Mouse (Mus musculus): ENCODE results near the gene Rad54l2. TPM values are rescaled to one million over a fixed set of nuclear protein-coding genes. Genes with fewer than 3 reads are reported as not detected.

Rad54l2 gene
- polyA plus RNA-seq, 1 experiment from 2014 or later = 12.6 TPM

DNA sequence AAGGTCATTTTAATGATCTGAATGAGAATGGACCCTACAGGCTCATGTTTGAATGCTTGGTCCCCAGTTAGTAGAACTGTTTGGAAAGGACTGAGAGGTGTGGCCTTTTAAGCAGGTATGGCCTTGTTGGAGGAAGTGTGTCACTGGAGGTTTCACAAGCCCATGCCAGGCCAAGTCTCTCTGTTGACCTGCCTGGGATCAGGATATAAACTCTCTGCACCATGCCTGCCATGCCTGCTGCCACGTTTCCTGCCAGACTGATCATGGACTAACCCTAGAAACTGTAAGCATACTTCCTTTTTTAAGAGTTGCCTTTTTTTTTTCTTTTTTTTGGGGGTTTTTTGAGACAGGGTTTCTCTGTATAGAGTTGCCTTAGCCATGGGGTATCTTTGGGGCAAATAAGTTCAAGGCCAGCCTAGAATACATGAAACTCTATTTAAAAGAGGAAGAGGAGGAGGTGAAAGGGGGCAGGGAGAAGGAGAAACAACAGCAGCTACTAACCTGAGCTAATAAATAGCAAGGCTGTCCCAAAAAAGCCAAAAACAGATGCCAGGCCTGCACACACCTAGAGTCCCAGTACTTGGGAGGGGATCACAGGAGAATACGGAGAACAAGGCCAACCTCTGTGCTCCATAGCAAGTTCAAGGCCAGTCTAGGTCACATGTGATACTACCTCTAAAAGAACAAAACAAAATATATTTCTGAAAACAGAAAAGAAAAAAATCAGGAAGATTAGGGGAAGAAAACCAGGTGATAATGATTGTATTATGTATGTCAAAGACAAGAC is 50.6 kb downstream of the Rad54l2 start:
- 89% methylated on average over 2 of the region's 2 CpGs for WGBS
- Histone ChIP-seq H3K4me3 (no peak overlapping the region), H3K4me1 (no peaks in the 10 kb centered on the region), H3K27ac (no peak overlapping the region), H3K9me3 (replicated peaks) (no peaks in the 10 kb centered on the region), H3K36me3 (peaks cover 23% of the 10 kb centered on the region), H3K27me3 (ENCODE audit: low read depth, poor library complexity, severe bottlenecking) (no peaks in the 10 kb centered on the region)
- DNase-seq (ENCODE audit: low spot score) = no peak

DNA sequence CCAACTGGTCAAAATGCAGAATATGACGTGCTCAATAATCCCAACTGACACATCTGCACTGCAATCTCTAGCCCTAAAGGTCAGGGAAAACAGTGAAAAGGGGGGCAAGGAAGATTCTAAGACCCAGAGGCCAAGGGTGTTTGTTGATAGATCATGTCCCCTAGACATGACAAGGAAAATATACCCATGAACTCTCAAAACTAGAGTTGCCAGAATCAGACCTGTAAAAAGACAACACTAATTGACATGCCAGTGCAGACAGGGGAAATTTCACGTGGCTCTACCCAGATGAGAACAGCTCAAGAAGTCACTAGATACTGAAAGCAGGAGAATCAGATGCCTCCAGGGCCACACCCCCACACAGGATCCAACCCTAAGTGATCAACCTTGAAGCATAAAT is 55.3 kb downstream of the Rad54l2 start:
- H3K27me3 ChIP-seq (ENCODE audit: low read depth, poor library complexity, severe bottlenecking) = no peaks in the 10 kb centered on the region
- no peak for DNase-seq (ENCODE audit: low spot score)
- no peaks in the 10 kb centered on the region for H3K4me1 ChIP-seq
- H3K36me3 ChIP-seq = peaks cover 6% of the 10 kb centered on the region
- H3K4me3 ChIP-seq = no peak overlapping the region
- H3K27ac ChIP-seq = no peak overlapping the region
- no peaks in the 10 kb centered on the region for H3K9me3 ChIP-seq (replicated peaks)
- WGBS = 90% methylated on average over 2 of the region's 2 CpGs

DNA sequence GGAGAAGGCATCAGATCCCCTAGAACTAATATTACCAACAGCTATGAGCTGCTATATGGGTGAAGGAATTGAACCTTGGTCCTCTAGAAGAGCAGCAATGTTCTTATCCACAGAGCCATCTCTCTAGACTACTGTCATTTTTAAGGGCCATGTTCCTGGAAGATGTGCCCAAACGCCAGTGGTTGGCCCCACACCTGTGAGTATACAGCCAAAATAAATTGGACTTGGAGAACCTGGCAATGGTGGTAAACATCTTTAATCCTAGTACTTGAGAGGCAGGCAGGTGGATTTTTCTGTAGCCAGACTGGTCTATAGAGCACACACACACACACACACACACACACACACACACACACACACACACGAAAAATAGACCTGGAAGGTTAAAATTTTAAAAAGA is 59.6 kb downstream of the Rad54l2 start:
- H3K4me1 ChIP-seq = no peaks in the 10 kb centered on the region
- no peaks in the 10 kb centered on the region for H3K9me3 ChIP-seq (replicated peaks)
- H3K4me3 ChIP-seq = no peak overlapping the region
- H3K36me3 ChIP-seq = no peaks in the 10 kb centered on the region
- H3K27me3 ChIP-seq (ENCODE audit: low read depth, poor library complexity, severe bottlenecking) = no peaks in the 10 kb centered on the region
- DNase-seq (ENCODE audit: low spot score) = no peak
- 88% methylated on average over 2 of the region's 2 CpGs for WGBS
- no peak overlapping the region for H3K27ac ChIP-seq

DNA sequence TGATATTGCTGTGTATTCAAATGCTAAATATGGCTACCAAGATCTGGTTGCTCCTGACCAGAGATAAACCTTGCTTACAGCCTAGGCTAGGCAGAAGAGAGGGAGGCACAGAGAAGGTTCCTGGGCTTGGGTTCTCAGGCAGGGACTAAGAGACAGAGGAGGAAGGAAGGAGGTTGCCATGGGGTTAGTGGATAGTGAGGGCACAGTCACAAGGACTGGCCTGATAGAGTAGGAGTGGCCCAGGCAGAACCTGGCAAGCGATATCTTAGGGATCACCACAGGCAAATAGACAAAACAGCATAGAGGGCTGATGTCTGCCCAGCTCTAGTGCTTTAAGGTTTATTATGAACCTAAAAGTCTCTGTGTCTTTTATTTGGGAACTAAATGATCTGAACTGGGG is 62.1 kb downstream of the Rad54l2 start:
- H3K4me1 ChIP-seq = no peaks in the 10 kb centered on the region
- no peak for DNase-seq (ENCODE audit: low spot score)
- no peaks in the 10 kb centered on the region for H3K27me3 ChIP-seq (ENCODE audit: low read depth, poor library complexity, severe bottlenecking)
- 100% methylated on average over 1 of the region's 1 CpGs for WGBS
- no peaks in the 10 kb centered on the region for H3K9me3 ChIP-seq (replicated peaks)
- H3K36me3 ChIP-seq = peaks cover 11% of the 10 kb centered on the region; the same call in 1 of the 2 replicates
- no peak overlapping the region for H3K4me3 ChIP-seq
- no peak overlapping the region for H3K27ac ChIP-seq

DNA sequence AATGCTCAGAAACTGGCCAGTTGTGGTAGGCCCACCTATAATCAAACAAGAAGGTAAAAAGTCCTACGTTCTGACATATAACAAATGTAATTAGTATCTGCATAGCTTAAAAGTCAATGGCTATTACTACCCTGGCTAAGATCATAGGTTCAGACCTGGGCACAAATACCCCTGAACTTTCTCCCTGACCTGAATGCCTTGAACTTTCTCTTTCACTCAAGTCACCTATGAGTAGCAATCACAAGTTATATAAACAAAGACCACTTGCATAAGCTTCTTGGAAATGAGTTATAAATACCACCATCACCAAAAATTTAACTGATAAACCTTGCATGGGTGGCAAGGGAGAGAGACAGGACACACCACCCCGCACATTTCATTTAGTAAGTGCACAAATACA is 63.6 kb downstream of the Rad54l2 start:
- 97% methylated on average over 2 of the region's 2 CpGs for WGBS
- no peak overlapping the region for H3K27ac ChIP-seq
- H3K4me1 ChIP-seq = no peaks in the 10 kb centered on the region
- peaks cover 22% of the 10 kb centered on the region for H3K36me3 ChIP-seq
- no peak overlapping the region for H3K4me3 ChIP-seq
- no peaks in the 10 kb centered on the region for H3K9me3 ChIP-seq (replicated peaks)
- no peaks in the 10 kb centered on the region for H3K27me3 ChIP-seq (ENCODE audit: low read depth, poor library complexity, severe bottlenecking)
- no peak for DNase-seq (ENCODE audit: low spot score)

DNA sequence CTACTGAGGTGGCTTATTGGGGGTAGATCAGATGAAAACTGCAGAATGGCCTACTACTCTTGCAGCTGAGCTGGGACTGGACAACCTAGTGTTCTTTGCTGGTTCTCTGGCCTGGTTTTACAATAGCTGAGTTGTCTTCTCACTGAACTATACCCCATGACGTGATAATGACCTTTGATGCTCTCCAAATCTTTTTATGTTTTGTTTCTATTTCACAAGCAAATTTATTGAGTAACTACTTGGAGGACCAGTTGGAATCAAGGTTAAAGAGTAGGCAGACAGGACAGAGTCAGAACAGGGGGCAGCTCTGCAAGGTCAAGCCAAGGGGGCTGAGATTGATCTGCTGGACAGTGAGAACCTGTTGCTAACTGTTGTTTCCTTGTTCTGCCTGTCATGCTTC is 64.1 kb downstream of the Rad54l2 start:
- no peaks in the 10 kb centered on the region for H3K4me1 ChIP-seq
- H3K27ac ChIP-seq = no peak overlapping the region
- DNase-seq (ENCODE audit: low spot score) = no peak
- peaks cover 28% of the 10 kb centered on the region for H3K36me3 ChIP-seq
- no peaks in the 10 kb centered on the region for H3K9me3 ChIP-seq (replicated peaks)
- H3K4me3 ChIP-seq = no peak overlapping the region
- no peaks in the 10 kb centered on the region for H3K27me3 ChIP-seq (ENCODE audit: low read depth, poor library complexity, severe bottlenecking)
- WGBS = 97% methylated on average over 1 of the region's 1 CpGs

DNA sequence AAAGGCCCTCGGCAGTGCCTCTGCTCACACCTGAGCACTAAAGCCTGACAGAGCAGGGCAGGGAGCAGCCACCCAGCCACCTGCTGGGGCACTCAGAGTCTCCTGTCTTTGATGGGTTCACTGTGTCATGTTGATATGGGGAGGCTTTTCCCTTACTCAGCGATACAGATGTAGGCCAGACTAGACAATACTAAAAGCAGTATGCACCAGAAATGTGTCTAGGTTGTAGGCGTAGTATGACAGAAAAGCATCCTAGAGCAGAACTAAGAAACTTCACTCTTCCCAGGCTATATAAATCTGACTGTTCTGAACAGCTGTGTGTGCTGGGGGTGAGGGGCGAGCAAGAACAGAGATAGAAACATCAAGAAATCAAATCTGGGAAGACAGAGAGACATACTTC is 72.3 kb downstream of the Rad54l2 start:
- H3K4me1 ChIP-seq = no peaks in the 10 kb centered on the region
- 96% methylated on average over 4 of the region's 4 CpGs for WGBS
- no peak overlapping the region for H3K4me3 ChIP-seq
- no peaks in the 10 kb centered on the region for H3K9me3 ChIP-seq (replicated peaks)
- H3K27me3 ChIP-seq (ENCODE audit: low read depth, poor library complexity, severe bottlenecking) = no peaks in the 10 kb centered on the region
- no peak for DNase-seq (ENCODE audit: low spot score)
- H3K27ac ChIP-seq = no peak overlapping the region
- H3K36me3 ChIP-seq = peaks cover 95% of the 10 kb centered on the region

DNA sequence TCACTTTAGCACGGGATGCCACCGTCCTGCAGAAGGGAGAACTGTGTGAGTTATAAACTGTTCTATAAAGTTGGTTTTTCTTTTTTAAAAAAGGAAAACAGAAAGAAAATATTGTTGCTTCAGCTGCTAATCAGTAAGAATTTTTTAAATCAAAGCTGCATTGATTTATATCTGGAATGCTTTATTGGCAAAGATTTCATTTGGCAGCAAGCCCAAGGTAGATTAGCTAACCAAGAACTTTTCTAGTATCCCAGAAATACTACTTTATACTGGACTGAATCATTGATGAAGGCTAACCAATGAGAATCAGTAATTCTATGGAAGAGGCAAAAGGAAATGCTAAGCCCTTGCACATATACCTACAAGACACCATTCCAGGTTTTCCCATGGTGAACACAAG is 72.8 kb downstream of the Rad54l2 start:
- no peak overlapping the region for H3K4me3 ChIP-seq
- H3K27me3 ChIP-seq (ENCODE audit: low read depth, poor library complexity, severe bottlenecking) = no peaks in the 10 kb centered on the region
- H3K27ac ChIP-seq = no peak overlapping the region
- H3K9me3 ChIP-seq (replicated peaks) = no peaks in the 10 kb centered on the region
- peaks cover 96% of the 10 kb centered on the region for H3K36me3 ChIP-seq
- WGBS = 98% methylated on average over 2 of the region's 2 CpGs
- H3K4me1 ChIP-seq = no peaks in the 10 kb centered on the region
- no peak for DNase-seq (ENCODE audit: low spot score)

DNA sequence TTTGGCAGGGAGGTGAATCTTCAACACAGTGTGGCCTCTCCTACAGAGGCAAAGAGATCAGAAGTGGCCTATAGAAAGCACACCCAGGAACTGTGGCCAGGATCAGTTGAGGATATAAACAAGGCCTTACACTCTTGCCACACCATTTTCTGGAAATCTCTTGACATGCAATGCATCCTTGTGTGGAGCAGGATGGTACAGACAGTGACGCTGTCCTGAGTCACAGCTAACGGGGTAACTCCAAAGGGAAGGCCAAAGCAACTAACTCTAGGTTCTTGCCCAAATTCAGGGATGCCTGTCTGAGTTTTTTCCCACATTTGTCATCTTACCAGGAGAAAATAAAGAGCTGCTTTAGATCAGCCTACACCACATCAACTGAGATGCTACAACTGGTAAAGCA is 76.5 kb downstream of the Rad54l2 start:
- Histone ChIP-seq H3K9me3 (replicated peaks) (no peaks in the 10 kb centered on the region), H3K27me3 (ENCODE audit: low read depth, poor library complexity, severe bottlenecking) (no peaks in the 10 kb centered on the region), H3K4me1 (no peaks in the 10 kb centered on the region), H3K36me3 (peaks cover 96% of the 10 kb centered on the region), H3K27ac (no peak overlapping the region), H3K4me3 (no peak overlapping the region)
- WGBS = 97% methylated on average over 2 of the region's 2 CpGs
- no peak for DNase-seq (ENCODE audit: low spot score)

DNA sequence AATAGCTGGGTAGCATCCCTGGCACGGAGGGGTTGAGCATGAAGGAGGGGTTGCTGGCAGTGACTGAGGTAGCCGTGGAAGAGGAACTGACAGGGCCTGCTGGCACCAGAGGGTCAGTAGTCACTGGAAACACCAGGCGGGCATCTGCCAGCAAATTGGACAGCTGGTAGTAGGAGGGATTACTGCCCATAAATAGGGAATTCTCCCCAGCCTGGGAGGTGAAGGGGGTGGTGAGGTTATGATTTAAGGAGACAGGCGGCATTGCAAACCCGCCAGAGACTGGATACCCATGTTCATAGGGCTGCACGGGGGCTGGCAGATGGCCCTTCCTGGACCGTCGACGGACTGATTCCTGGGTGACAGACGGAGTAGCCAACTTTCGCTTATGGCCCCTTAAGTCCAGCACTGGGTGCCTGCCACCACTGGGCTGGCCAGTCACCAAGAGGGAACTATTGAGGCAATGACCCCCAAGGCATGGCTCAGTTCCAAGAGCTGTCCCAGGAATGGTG is 96.0 kb downstream of the Rad54l2 start:
- Histone ChIP-seq H3K27me3 (ENCODE audit: low read depth, poor library complexity, severe bottlenecking) (no peaks in the 10 kb centered on the region), H3K4me3 (no peak overlapping the region), H3K36me3 (peaks cover 72% of the 10 kb centered on the region), H3K27ac (no peak overlapping the region), H3K9me3 (replicated peaks) (no peaks in the 10 kb centered on the region), H3K4me1 (no peaks in the 10 kb centered on the region; the same call in 1 of the 2 replicates)
- WGBS = 95% methylated on average over 11 of the region's 11 CpGs
- no peak for DNase-seq (ENCODE audit: low spot score)

DNA sequence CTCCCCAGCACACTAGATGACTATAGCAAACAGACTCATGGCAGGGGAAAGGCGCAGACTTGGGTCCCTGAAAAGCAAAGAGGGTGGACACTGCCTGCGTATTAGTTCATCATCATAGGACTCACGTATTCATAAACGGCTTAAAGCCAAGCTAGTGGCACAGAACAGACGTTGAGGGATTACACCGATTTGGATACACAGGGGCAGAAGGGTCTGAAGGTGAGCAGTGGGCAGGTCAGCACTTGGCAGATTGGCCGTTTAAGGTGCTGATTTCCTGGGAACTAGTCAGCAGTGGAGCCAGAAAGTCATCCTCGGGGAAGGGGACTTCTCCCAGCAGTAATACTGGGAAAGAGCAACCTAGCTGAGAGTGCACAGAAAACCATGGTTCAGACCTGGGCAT is 100.2 kb downstream of the Rad54l2 start:
- H3K27me3 ChIP-seq (ENCODE audit: low read depth, poor library complexity, severe bottlenecking) = no peaks in the 10 kb centered on the region
- H3K9me3 ChIP-seq (replicated peaks) = no peaks in the 10 kb centered on the region
- H3K4me1 ChIP-seq = peaks cover 34% of the 10 kb centered on the region
- H3K36me3 ChIP-seq = peaks cover 30% of the 10 kb centered on the region
- 86% methylated on average over 8 of the region's 8 CpGs for WGBS
- no peak overlapping the region for H3K27ac ChIP-seq
- DNase-seq (ENCODE audit: low spot score) = no peak
- H3K4me3 ChIP-seq = no peak overlapping the region

DNA sequence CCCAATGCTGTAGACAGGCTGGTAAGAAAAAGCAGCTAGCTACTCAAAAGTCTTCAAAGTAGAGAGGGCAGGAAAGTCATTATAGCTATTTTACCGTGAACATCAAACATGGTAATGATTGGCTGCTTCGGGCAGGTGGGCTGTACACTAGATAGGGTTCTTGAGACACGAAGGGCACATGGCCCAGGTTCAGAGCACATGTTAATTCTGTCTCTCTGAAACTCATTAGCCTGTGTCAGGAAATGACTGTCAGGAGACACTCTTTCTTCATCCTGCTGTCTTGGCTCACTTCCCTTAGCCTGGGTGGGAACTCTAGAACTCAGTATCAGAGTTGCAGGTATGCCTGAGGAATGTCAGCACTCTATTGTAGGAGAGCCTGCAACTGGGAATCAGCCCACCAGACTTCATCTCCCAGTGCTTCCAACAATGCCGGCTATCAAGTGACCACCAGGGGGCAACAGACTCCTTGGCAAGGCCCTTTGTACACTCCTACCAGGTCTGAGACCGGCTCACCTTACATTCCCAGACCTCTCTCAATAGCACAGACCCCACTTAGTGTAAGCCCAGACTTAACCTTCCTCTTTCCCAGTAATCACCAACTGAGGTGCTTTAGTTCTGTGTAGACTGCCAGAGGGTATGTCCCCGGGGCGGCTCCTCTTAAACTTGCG is 101.9 kb downstream of the Rad54l2 start:
- H3K9me3 ChIP-seq (replicated peaks) = no peaks in the 10 kb centered on the region
- H3K4me3 ChIP-seq = 0 out of 2 replicates have a peak overlapping the region, but pooled peaks have one; percentile 3
- 39% methylated on average over 8 of the region's 8 CpGs for WGBS
- peak overlapping the region; percentile 21; the same call in 1 of the 2 replicates for H3K27ac ChIP-seq
- no peaks in the 10 kb centered on the region for H3K27me3 ChIP-seq (ENCODE audit: low read depth, poor library complexity, severe bottlenecking)
- peaks cover 13% of the 10 kb centered on the region for H3K36me3 ChIP-seq
- peak; percentile 81 for DNase-seq (ENCODE audit: low spot score)
- H3K4me1 ChIP-seq = peaks cover 34% of the 10 kb centered on the region

Data from limb, embryonic 10.5 days (tissue).